Mouse (Mus musculus): ENCODE measurements around the gene Palld.

Palld gene

DNA sequence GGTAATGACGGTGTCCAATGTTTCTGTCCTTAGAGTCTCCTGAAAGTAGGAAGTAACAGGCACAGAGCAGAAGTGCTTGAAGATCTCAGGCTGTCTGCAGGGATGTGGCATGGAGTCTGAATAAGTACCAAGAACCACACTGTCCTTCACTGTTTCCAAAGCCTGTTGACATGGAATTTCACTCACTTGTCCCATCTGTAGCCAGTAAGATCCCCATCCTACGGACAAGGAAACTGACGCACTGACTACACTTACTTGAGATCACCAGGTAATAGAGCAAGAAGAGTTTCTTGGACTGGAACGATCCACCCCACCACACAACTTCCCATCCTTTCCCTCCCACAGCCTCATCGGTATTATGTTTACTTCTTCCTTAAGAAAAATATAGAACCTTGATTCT, 128.3 kb downstream of the Palld start:
- no peak for DNase-seq (ENCODE audit: low spot score)

DNA sequence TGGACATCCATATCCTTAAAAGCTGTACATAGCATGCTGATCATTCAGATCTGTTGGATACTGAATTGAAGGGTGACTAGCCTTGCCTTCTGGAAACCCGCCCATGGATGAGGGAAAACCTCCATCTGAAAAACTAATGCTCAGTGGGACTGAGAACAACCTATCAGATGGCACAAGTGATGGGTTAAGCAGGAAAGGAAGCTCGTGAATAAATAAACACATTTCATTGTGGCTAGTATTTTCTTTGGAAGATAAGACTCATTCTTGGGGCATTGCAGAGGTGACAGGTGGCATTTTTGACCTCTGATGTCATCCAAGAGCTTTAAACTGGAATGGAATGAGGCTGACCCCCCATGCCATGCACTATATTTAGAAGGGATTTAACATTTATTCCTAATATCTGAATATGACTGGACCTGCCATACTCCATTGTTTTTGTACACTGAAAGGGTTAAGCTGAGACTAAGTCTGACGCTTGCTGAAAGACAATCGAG, 128.8 kb downstream of the Palld start:
- no peak for DNase-seq (ENCODE audit: low spot score)

DNA sequence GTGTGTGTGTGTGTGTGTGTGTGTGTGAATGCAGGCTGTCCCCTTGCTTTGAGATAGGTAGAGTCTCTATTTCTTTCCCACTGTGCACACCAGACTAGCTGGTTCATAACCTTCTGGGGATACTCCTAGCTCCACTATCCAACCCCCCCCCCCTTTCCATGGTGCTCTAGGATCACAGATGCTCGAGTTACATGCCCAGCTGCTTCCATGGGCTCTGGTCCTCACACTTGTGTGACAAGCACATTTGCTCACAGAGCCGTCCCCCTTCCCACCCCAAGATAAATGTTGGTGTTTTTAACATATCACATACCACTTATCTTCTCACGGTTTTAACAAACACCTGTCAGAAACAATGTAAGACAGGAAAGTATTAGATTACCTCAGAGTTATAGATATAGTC, 131.2 kb downstream of the Palld start:
- no peak for DNase-seq (ENCODE audit: low spot score)

DNA sequence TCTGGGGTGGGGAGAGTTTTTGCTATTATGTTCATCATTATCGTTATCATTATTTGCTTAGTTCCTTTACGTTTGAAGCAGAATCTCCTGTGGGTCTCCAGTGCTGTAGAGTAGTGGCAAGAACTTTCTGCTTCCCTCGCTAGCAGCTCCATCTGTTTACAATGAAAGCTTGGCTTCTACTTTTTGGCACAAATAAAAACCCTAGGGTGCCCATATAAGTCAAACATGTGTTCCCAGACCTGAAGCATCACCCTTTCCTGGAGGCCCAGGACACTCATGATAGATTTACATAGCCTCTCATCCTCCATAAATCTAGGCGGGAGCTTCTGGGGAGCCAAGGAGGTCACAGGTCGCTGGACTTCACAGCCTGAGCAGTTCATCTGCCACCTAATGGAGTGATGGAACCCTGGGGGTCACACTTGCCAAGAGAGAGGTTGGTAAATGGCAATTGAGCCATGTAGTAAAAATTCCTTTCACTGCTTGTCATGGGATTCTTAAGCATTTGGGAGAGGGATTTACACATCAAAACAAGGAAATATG, 133.1 kb downstream of the Palld start:
- DNase-seq (ENCODE audit: low spot score): no peak

DNA sequence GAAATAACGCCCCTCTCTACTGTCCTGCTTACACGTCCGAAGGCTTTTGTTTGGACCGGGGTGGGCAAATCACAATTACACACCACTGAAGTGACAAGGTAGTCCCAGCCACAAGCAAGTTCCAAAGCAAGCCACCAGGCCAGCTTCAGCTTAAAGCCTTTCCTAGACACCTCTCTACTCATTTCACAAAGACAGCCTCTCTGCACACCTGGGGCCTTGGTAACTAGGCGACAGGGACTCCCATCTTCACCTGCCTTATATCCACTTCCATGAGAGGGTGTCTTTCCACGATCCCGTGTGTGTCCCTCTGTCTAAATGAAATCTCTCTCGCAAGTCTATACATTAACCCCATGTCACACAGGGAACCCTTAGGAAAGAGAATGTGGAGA, 142.3 kb downstream of the Palld start:
- DNase-seq (ENCODE audit: low spot score): no peak

DNA sequence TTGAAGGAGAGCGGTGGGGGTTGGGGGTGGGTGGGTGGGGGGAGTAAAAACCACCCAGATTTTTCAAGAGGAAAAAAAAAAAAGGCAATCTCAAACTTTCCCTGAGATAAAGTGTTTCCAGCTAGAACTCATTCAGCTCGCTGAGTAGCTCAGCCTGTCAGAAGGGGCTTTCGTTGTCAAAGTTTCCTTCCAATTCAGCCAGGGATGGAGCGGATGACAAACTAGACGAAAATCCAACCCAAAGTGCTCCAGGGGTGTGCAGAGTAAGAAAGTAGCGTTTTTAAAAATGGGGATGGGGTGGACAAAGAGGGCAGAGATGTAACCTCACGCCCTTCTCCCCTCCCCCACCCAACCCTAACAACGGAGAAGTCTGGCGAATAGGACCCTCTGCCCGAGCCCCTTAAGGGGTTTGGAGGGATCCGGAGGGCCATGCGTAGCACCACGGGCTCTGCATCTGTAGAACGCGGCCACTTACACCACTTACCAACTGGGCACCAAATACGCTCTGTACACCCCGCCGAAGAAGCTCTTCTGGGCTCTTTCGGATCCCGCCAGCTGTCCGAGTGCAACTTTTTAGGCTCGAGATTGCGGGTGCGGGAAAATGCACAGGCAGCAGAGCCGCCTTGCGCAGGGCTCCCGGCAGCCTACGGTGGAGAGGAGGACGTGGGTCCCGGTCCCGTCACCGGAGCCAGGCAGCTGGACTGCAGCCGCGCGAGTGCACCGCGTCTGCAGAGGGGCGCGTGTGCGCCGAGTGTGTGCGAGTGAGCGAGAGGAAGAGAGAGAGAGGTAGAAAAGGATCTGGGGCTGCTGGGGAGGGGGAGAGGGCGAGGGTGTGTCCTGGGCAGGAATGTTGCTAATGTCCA, 142.9 kb downstream of the Palld start:
- no peak for DNase-seq (ENCODE audit: low spot score)

DNA sequence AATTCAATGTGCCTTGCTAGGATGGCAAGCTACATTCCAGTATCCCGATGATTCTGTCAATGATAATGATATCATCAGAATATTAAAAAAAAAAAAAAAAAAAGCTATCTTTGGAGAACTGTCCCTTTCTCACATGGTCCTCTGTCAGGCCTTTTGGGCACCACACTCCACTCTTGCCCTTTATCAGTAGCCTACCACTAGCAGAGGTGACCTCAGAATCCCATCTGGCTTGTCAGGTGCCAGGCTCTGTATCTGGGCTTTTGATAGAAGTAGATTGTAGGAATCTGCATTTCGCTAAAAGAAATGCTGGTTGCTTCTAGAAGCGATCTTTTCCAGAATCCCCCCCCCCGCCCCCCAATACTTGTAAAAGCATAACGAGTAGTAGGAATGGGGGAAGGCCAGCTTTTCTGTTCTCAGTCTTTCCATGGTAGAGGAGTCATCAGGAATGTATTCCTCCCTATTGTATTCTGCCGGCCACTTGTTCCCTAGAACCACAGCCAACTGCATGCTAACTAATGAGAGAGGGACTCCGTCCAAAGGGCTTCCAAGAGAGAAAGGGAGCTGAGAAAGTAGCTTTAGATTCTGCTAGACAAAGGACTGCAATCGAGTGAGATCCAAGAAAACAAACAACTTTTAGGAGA, 143.7 kb downstream of the Palld start:
- no peak for DNase-seq (ENCODE audit: low spot score)

DNA sequence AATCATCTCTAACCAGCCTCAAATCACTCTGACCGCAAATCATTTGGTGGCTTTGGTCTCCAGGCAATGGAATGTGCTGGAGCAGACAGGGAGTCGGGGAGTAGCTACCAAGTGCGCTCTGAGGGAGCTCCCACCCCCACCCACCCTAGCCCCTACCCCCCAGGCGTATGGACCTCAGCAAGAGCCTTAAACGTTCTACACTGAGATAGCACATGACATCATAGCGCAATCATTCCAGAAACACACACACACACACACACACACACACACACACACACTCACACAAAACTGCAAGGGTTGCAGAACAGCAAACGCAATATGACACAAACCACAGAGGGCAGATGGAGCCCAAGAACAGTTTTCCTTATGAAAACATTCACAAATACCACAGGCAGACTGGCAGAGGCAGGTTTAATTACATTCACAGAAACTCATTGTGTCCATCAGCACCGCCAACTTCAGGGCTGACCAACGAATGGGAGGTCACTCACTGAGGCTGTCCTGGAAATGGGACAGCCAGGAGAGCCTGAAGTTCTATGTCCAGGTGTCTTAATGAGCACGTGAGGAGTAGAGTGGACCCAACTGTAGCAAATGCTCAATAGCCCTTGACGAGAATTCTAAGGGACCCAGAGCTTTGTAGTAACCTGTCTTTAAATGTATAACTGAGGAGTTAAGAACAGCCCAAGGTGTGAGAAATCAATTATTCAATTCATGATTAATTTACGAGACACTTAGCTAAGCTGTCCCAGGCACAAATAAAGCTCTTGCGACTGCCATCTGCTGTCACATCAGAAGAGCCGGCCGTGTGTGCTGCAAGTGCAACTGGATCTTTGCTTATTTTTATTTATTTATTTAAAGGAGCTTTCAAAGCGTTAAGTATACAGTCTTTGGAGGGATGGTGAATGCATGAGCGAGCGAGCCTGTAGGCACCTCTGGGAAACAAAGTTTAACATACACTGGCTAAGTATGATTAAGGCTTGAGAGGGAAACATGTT, 145.2 kb downstream of the Palld start:
- DNase-seq (ENCODE audit: low spot score): no peak

DNA sequence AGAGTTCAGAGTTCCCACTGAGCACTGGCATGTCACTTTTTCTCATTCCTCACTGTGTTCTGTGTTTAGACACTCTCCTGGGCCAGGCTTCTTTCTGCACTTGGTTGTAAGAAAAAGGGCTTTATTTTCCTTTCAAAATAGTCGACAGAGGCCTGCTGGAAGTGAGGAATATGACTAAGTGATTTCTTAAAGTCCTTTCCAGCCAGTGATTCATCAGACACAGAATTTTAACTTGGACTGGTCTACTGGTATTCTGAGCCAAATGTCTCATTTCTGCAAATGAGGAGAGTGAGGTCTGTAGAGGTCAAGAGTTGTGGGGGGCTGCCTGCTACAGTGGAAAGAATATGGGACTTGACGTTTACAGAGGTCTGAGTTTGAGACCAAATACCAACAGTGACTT, 147.3 kb downstream of the Palld start:
- no peak for DNase-seq (ENCODE audit: low spot score)

DNA sequence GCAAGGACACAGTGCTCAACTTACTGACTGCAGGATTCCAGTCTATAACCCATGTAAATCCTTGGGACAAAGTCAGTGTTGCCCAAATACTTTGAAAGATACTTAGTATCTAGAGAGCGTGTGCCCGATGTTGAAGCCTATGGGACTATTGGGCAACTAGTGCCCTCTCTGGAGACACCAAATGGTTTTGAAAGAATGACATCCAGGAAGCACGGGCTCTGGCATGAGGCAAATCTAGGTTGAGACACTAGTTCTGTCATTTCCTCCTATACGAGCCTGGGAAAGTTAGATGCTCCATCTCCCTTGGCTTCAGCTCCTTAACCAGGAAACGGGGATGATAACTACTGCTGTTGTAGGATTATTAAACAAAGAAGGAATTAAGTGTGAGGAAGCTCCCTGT, 155.4 kb downstream of the Palld start:
- no peak for DNase-seq (ENCODE audit: low spot score)

DNA sequence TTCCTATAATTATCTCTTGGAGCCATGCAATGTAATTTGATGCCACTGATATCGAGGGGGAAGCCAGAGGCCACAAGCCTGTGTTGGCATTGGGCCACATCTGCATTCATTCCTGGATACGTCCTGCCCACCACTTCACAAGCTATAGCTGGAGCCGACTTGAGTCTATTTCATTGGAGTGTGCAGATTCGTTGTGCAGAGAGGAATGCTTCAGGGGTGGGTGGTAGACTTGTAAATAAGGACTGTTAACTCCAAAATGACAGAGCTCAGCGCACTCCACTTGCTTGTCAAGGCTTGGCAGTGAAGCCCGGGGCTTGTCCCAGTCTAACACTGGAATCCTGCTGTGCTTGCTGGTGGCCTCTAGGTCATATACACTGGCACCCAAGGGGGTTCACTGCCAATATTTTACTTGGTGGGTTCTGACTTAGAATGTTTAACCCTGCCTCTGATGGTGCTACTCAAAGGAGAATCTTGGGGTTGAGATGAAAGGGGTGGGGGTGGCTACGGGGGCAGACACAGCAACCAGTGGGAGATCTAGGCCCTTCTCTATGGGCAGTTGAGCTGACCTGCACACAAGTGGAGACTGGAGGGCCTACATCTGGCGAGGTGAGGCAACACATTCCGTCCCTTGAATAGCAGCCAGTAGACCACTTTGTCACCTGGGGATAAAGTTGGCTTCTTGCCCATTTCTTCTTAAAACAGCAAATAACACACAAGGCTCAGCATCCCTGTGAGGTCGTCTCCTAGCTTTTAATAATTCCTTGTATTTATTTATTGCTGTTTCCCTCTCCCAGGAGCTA, 157.1 kb downstream of the Palld start:
- no peak for DNase-seq (ENCODE audit: low spot score)

DNA sequence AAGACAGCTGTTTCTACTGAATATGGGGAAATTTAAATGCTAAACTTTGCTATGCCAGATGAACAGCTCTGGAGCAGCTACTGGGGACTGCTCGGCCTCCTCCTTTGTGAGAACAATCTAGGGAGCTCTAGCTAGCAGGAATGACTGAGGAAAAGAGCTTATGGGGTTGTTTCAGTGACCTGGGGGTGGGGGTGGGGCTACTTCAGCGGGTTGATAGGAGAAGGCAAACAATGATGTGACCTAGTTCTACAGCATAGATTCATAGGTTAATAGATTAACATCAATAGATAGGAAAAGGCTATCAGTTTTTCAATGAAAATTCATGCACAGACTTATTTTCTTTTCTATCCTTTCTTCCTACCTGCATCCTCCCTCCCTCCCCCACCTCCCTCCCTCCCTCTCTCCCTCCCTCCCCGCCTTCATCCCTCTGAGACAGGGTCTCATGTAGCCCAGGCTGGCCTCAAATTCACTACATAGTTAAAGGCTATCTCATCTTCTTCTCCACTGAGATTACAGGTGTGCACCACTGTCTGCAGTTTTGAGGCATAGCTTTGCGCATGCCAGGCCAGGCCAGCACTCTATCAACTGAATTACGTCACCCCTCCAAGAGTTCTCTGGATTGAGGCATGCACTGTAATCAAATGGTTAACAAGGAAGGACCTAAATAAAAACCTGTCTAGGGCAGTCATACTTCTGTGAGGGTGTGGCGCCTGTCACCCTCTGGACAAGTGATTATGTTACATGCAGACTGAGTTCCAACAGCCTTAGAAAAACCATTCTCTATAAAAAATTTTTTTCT, 158.5 kb downstream of the Palld start:
- no peak for DNase-seq (ENCODE audit: low spot score)

DNA sequence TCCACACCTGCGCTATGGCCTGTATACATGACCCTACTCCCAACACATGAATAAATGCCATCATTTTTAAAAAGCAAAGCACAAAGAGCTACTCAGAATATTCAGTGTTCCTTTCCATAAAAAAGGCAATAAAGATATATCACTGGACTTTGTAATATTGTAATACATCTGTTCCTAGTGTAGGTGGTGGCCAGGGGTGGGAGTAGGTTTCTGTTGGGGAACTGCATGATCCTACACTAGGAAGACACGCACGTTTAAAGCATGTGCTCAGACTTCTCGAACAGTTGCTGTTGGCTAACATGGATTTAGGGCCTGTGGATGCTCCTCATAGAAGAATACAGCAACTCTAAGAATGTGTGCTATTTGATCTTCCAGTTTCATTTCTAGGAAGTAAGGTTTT, 165.0 kb downstream of the Palld start:
- no peak for DNase-seq (ENCODE audit: low spot score)

DNA sequence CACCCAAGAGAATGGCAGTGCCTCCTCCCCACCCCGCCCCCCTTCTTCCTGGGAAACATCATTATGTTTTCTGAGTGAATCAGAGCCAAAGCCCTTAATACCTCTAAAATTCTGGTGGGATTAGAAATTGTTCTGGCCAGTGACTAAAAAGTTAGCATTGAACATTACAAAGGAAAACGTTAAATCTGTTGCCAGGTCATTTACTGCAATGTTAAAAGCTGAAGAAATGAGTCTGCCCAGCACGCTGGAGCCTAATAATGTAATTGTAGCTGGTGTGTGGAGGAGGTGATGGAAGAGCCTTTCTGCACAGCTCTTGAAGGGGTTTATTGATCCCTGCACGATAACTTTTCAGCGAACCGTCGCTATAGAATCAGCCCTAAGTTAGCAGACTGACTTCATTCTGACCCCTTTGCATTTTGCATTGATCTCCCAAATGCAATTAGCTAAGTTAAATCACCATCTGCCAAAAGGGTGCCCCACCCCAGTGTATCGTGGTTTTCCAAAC, 165.7 kb downstream of the Palld start:
- no peak for DNase-seq (ENCODE audit: low spot score)

DNA sequence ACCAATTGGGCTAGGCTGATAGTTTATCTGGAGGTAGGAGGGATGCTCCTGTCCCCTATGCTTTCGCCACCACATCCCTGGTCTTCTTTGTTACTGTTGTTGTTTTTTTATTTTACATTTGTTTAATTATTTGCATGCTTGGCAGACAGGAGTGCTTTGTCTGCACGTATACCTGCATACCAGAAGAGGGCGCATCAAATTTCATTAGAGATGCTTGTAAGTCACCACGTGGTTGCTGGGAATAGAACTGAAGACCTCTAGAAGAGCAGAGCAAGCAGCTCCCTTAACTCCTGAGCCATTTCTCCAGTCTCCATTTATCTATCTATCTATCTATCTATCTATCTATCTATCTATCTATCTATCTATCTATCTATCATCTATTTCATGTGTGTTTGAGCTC, 166.4 kb downstream of the Palld start:
- DNase-seq (ENCODE audit: low spot score): no peak

DNA sequence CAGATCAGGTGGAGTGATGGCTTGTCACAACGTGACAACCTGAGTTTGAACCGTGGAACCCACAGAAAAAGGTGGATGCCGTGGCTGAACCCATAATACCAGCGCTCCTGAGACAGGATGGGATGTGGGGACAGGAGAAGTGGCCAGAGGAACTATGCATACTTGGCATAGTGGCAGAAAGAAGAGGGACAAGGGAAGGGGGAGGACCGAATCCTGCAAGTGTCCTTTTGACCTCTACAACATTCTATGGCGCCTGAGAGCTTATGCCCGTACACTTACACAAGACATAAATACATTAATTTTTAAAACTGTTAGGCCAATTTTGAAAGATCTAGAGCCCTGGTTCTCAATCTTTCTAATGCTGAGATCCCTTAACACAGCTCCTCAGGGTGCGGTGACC, 168.3 kb downstream of the Palld start:
- DNase-seq (ENCODE audit: low spot score): no peak

DNA sequence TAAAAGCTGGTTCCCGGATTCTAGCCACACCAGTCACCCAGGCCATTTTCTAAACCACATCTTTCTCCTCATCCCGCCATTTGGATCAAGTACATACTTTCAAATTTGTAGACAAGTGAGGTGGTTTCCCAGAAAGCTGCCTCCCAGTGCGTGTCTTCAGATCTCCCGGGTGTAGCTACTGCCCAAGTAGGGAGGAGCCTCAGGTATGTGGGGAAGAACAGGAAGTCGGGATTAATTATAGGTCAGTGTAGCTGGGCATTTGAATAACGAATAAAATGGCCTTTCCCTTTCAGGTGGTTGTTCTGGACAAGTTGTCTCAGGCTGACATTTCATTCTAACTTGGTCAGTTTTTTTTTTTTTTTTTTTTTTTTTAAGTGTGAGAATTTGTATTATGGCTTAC, 170.3 kb downstream of the Palld start:
- no peak for DNase-seq (ENCODE audit: low spot score)

DNA sequence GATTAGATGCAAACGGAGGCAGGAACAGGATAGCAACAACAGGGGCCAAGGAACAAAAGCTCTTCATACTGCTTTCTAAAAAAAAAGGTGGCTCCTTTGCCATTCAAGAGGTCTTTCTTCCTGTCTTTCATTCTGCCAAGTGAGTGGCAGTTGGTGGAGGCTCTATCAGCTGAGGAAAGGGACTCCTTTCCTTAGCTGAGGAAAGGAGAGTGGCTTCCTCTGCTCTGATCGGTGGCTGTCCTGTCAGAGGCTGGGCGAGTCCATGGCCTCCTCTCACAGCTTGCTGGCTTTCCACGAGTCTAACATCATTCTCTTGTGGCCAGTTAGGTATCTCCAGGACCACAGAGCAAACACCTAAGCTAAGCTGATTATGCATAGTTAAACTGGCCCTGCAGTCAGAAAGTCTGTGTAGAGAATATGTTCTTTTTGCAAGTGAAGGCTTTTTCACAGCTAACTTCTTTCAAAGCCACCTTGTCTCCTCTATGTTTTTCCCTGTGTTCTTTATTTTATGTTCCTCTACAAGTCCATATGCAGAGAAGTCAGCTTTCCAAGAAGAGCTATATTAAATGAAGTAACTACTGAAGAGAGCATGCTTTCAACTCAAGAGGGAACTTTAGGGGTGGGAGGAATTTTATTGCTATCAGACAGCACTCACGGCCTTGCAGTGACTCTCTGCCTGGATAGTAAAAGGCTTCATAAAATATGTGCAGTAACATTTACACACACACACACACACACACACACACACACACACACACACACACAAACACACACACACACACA, 171.0 kb downstream of the Palld start:
- no peak for DNase-seq (ENCODE audit: low spot score)

DNA sequence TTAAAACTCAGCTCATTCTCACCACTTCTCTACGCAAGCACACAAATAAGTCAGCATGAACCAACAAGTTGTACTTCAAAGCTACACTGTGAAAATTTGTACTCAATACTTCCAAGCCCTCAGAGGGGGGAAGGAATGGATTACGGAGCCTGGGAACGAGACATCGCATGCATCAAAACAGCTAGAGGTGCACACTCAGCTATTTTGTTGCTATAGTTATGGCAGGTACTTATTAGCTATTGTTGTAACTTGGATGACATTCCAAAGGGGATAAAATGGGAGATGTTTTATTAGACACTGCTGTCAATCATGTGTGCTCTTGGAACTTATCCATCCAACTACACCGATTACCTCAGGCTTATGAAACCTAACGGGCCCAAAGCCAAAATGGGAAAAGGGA, 171.8 kb downstream of the Palld start:
- DNase-seq (ENCODE audit: low spot score): no peak

Data from T-cell, adult 2 months (primary cell).